Mouse (Mus musculus) retina, postnatal 7 days (tissue): ENCODE measurements around the gene Pax2.

Source experiments
- DNase-seq: peaks from one replicate; pipeline ENCODE4 v3.0.0-alpha.2; 2012; ENCODE audit warnings: low read depth, low spot score

Pax2 gene

GRCm38 (mm10) chr19:44781987-44782386 is 26.1 kb downstream of the Pax2 start:
- no peak for DNase-seq

GRCm38 (mm10) chr19:44784391-44784790 is 28.5 kb downstream of the Pax2 start:
- no peak for DNase-seq

- DNase-seq: no peak
Measured at GRCm38 (mm10) chr19:44788488-44788887, 32.6 kb downstream of the Pax2 start.

- DNase-seq: no peak
Measured at GRCm38 (mm10) chr19:44791981-44792380, 36.1 kb downstream of the Pax2 start.

GRCm38 (mm10) chr19:44797110-44798060 is 41.5 kb downstream of the Pax2 start:
- no peak for DNase-seq

- DNase-seq: no peak
Measured at GRCm38 (mm10) chr19:44798731-44799130, 42.9 kb downstream of the Pax2 start.

GRCm38 (mm10) chr19:44799156-44799555 is 43.3 kb downstream of the Pax2 start:
- DNase-seq: no peak

- DNase-seq: no peak
Measured at GRCm38 (mm10) chr19:44800327-44800726, 44.5 kb downstream of the Pax2 start.

- no peak for DNase-seq
Measured at GRCm38 (mm10) chr19:44808734-44809133, 52.9 kb downstream of the Pax2 start.

GRCm38 (mm10) chr19:44812666-44813429 is 57.0 kb downstream of the Pax2 start:
- DNase-seq: no peak

GRCm38 (mm10) chr19:44815111-44815510 is 59.3 kb downstream of the Pax2 start:
- DNase-seq: no peak

- no peak for DNase-seq
Measured at GRCm38 (mm10) chr19:44817403-44818128, 61.7 kb downstream of the Pax2 start.

- no peak for DNase-seq
Measured at GRCm38 (mm10) chr19:44818676-44819075, 62.8 kb downstream of the Pax2 start.

- DNase-seq: no peak
Measured at GRCm38 (mm10) chr19:44821581-44821980, 65.7 kb downstream of the Pax2 start.

- DNase-seq: no peak
Measured at GRCm38 (mm10) chr19:44822295-44822694, 66.5 kb downstream of the Pax2 start.

GRCm38 (mm10) chr19:44823657-44824056 is 67.8 kb downstream of the Pax2 start:
- no peak for DNase-seq

- peak; percentile 64 for DNase-seq
Measured at GRCm38 (mm10) chr19:44825216-44825768, 69.4 kb downstream of the Pax2 start.

- no peak for DNase-seq
Measured at GRCm38 (mm10) chr19:44825819-44826218, 70.0 kb downstream of the Pax2 start.

- DNase-seq: no peak
Measured at GRCm38 (mm10) chr19:44833391-44833790, 77.5 kb downstream of the Pax2 start.

- no peak for DNase-seq
Measured at GRCm38 (mm10) chr19:44834218-44835041, 78.6 kb downstream of the Pax2 start.
